Mouse (Mus musculus) left cerebral cortex, adult 6 months (tissue): ENCODE data around the gene Gm10718. TPM values are rescaled to one million over a fixed set of nuclear protein-coding genes. Genes with fewer than 3 reads are reported as not detected.

Experiments
- long read RNA-seq, 2 experiments: library from polyadenylated mRNA; unstranded; transcript quantifications; one replicate each; pipeline ENCODE4 v2.0.0; 2019 to 2020
- polyA plus RNA-seq: library from polyadenylated mRNA; unstranded; fragments of <200 nt; fragmentation: Nextera tagmentation; gene quantifications from 2 replicates; pipeline ENCODE4 v1.2.3, GENCODE M21; 2021

The Gm10718 gene
- 2.1 TPM in 1 of 2 replicates, not detected in the other for polyA plus RNA-seq
- long read RNA-seq, experiment 1: 0 reads
- long read RNA-seq, experiment 2: 0 reads

DNA sequence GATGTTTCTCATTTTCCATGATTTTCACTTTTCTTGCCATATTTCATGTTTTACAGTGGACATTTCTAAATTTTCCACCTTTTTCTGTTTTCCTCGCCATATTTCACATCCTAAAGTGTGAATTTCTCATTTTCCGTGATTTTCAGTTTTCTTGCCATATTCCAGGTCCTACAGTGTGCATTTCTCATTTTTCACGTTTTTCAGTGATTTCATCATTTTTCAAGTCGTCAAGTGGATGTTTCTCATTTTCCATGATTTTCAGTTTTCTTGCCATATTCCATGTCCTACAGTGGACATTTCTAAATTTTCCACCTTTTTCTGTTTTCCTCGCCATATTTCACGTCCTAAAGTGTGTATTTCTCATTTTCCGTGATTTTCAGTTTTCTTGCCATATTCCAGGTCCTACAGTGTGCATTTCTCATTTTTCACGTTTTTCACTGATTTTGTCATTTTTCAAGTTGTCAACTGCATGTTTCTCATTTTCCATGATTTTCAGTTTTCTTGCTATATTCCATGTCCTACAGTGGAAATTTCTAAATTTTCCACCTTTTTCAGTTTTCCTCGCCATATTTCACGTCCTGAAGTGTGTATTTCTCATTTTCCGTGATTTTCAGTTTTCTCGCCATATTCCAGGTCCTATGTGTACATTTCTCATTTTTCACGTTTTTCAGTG, at the start of gene Gm10718:
Gene Gm10718 (plus strand): TSS at position 236 of the 673 bp plus-strand sequence.

GRCm38 (mm10) chr9:3000445-3000972, 22.8 kb upstream of the Gm10718 start, which contains the start of gene Gm10722:
Gene Gm10722 (plus strand): TSS chr9:3000922.

GRCm38 (mm10) chr9:3002794-3003396, 20.5 kb upstream of the Gm10718 start, which contains the start of gene Gm11168:
Gene Gm11168 (plus strand): TSS chr9:3003346.

DNA sequence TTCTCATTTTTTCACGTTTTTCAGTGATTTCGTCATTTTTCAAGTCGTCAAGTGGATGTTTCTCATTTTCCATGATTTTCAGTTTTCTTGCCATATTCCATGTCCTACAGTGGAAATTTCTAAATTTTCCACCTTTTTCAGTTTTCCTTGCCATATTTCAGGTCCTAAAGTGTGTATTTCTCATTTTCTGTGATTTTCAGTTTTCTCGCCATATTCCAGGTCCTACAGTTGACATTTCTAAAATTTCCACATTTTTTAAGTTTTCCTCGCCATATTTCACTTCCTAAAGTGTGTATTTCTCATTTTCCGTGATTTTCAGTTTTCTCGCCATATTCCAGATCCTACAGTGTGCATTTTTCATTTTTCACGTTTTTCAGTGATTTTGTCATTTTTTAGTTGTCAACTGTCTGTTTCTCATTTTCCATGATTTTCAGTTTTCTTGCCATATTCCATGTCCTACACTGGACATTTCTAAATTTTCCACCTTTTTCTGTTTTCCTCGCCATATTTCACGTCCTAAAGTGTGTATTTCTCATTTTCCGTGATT, 10.5 kb upstream of the Gm10718 start, which contains the start of gene Gm10721:
Gene Gm10721 (plus strand): TSS at position 408 of the 547 bp plus-strand sequence.

DNA sequence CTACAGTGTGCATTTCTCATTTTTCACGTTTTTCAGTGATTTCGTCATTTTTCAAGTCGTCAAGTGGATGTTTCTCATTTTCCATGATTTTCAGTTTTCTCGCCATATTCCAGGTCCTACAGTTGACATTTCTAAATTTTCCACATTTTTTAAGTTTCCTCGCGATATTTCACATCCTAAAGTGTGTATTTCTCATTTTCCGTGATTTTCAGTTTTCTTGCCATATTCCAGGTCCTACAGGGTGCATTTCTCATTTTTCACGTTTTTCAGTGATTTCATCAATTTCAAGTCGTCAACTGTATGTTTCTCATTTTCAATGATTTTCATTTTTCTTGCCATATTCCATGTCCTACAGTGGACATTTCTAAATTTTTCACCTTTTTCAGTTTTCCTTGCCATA, 8.0 kb upstream of the Gm10718 start, which contains the start of gene Gm10720:
Gene Gm10720 (plus strand): TSS at position 301 of the 400 bp plus-strand sequence.

DNA sequence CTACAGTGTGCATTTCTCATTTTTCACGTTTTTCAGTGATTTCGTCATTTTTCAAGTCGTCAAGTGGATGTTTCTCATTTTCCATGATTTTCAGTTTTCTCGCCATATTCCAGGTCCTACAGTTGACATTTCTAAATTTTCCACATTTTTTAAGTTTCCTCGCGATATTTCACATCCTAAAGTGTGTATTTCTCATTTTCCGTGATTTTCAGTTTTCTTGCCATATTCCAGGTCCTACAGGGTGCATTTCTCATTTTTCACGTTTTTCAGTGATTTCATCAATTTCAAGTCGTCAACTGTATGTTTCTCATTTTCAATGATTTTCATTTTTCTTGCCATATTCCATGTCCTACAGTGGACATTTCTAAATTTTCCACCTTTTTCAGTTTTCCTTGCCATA, 6.2 kb upstream of the Gm10718 start, which contains the start of gene Gm10719:
Gene Gm10719 (plus strand): TSS at position 301 of the 400 bp plus-strand sequence.

DNA sequence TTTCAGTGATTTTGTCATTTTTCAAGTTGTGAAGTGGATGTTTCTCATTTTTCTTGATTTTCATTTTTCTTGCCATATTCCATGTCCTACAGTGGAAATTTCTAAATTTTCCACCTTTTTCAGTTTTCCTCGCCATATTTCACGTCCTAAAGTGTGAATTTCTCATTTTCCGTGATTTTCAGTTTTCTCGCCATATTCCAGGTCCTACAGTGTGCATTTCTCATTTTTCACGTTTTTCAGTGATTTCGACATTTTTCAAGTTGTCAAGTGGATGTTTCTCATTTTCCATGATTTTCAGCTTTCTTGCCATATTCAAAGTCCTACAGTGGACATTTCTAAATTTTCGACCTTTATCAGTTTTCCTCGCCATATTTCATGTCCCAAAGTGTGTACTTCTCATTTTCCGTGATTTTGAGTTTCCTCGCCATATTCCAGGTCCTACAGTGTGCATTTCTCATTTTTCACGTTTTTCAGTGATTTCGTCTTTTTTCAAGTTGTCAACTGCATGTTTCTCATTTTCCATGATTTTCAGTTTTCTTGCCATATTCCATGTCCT, 1.6 kb downstream of the Gm10718 start, which contains the start of gene Gm10717:
Gene Gm10717 (plus strand): TSS at position 506 of the 556 bp plus-strand sequence.

DNA sequence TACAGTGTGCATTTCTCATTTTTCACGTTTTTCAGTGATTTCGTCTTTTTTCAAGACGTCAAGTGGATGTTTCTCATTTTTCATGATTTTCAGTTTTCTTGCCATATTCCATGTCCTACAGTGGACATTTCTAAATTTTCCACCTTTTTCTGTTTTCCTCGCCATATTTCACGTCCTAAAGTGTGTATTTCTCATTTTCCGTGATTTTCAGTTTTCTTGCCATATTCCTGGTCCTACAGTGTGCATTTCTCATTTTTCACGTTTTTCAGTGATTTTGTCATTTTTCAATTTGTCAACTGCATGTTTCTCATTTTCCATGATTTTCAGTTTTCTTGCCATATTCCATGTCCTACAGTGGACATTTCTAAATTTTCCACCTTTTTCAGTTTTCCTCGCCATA, 11.0 kb downstream of the Gm10718 start, which contains the start of gene Gm17535:
Gene Gm17535 (plus strand): TSS at position 301 of the 400 bp plus-strand sequence.

GRCm38 (mm10) chr9:3036577-3036976, 13.2 kb downstream of the Gm10718 start, which contains the start of gene Gm10715:
Gene Gm10715 (plus strand): TSS chr9:3036877.

Other genes with a start within 250 kb of the Gm10718 start
- gene Gm10722, start 22.6 kb upstream of the Gm10718 start, polyA plus RNA-seq: 0.40 TPM in 1 of 2 replicates, not detected in the other
- gene Gm11168, start 20.2 kb upstream of the Gm10718 start, polyA plus RNA-seq: 0.46 TPM in 1 of 2 replicates, not detected in the other
- 0.49 TPM in 1 of 2 replicates, not detected in the other for gene Gm10721, start 10.4 kb upstream of the Gm10718 start, polyA plus RNA-seq
- not detected in 2 replicates for gene Gm10720, start 7.9 kb upstream of the Gm10718 start, polyA plus RNA-seq
- 2.3 TPM in 1 of 2 replicates, not detected in the other for gene Gm10719, start 6.1 kb upstream of the Gm10718 start, polyA plus RNA-seq
- 2.4 TPM in 1 of 2 replicates, not detected in the other for gene Gm10717, start 1.9 kb downstream of the Gm10718 start, polyA plus RNA-seq
- not detected in 2 replicates for gene Gm17535, start 11.1 kb downstream of the Gm10718 start, polyA plus RNA-seq
- gene Gm10715, start 13.3 kb downstream of the Gm10718 start, polyA plus RNA-seq: not detected in 2 replicates